ENCODE assay signal across 22 mouse cellular contexts in genomic region chr10:63772074-63772473, GRCm38 (mm10).
"Had no signal": no experiment of that assay in that cellular context is flagged by ENCODE, and none has a peak within 500 bp of the region (broad histone marks: within the 10 kb centered on the region; RNA-seq: fewer than 3 reads in every experiment).

No protein-coding gene starts in this region.

- ATAC-seq: forebrain, postnatal 0 days; hindbrain, postnatal 0 days; intestine, postnatal 0 days had no signal

- H3K36me3 ChIP-seq: heart, embryonic 13.5 days; heart, embryonic 15.5 days; hindbrain, embryonic 13.5 days; limb, embryonic 10.5 days; limb, embryonic 12.5 days had no signal

- H3K4me1 ChIP-seq: limb, embryonic 10.5 days had no signal

- H3K9ac ChIP-seq: forebrain, postnatal 0 days; heart, embryonic 13.5 days; heart, embryonic 15.5 days; hindbrain, embryonic 13.5 days; limb, embryonic 12.5 days had no signal

- H3K27ac ChIP-seq: heart, adult 2 months; heart, embryonic 13.5 days; heart, embryonic 15.5 days; hindbrain, embryonic 13.5 days; hindbrain, postnatal 0 days; layer of hippocampus, adult 2 months; left cerebral cortex, adult 2 months; limb, embryonic 10.5 days; limb, embryonic 12.5 days had no signal

- H3K27me3 ChIP-seq: heart, embryonic 13.5 days; heart, embryonic 15.5 days; hindbrain, embryonic 13.5 days; limb, embryonic 12.5 days had no signal

- H3K4me2 ChIP-seq: heart, embryonic 11.5 days; heart, embryonic 13.5 days; heart, embryonic 15.5 days; hindbrain, embryonic 13.5 days; limb, embryonic 12.5 days had no signal

- H3K9me3 ChIP-seq: heart, embryonic 13.5 days; heart, embryonic 15.5 days; hindbrain, embryonic 13.5 days; limb, embryonic 10.5 days; limb, embryonic 12.5 days had no signal

- DNase-seq: forebrain, postnatal 0 days; gastrocnemius, postnatal 14 days; gastrocnemius, postnatal 36 days; heart, adult 11 months; heart, adult 2 months; heart, postnatal 14 days; heart, postnatal 36 days; kidney, adult 18-20 months; kidney, adult 8-10 months; kidney, postnatal 10 days; kidney, postnatal 25 days; kidney, postnatal 4 days had no signal

- H3K4me3 ChIP-seq: heart, adult 2 months; heart, embryonic 13.5 days; heart, embryonic 15.5 days; hindbrain, embryonic 13.5 days; layer of hippocampus, adult 2 months; left cerebral cortex, adult 2 months; limb, embryonic 10.5 days; limb, embryonic 12.5 days had no signal
